Mouse (Mus musculus) C3H10T1/2 (cell line): Measurements from ENCODE around the gene Det1. TPM values are rescaled to one million over a fixed set of nuclear protein-coding genes. Genes with fewer than 3 reads are reported as not detected.

Experiments used
- polyA plus RNA-seq, 2 experiments: library from polyadenylated mRNA; unstranded; fragments of >200 nt; fragmentation: generic; extraction: Trizol; gene quantifications; one replicate each; pipeline ENCODE4 v1.2.1; 2012; ENCODE audit warnings: missing spikeins in 2 of 2

The Det1 gene
- 1 to 10 TPM; 7.5 to 9.8 TPM for polyA plus RNA-seq

DNA sequence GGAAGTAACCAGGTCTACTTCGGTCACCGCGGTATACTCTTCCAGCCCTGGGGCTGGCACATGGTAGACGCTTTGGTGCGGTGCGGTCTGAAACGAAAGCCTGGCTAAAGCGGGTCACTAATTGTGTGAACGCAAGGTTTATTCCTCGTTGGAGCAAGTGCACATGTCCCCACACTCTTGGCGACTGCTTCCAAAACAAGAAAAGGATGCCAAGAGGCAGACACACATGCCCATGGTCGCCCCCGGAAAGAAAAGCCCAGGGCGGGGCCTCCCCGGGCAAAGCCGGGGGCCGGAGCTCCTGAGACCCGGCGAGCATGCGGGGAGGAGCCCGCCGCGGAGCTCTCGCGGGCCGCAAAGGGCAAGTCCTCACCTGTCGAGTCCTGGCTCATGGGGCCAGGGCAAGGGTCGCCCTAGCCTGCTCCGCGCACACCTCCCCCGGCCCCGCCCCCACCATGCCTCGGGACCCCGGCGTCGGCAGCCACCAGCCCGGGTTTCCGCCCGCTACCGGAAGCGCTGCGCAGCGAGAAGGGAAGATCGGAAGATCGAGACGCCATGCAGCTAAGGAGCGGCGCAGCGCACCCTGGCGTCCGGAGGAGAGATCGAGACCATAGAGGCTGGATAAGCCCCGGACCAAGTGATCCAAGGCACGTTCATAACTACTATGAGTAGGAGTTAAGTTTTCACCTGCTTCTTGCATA lies at the start of gene Det1:
Det1 (minus strand) TSS at position 527 of the 698 bp plus-strand sequence.

GRCm38 (mm10) chr7:78895653-78896333 lies 48.7 kb upstream of the Det1 start, which contains the start of gene Aen:
Gene Aen, plus strand, starts transcription at chr7:78895854.

DNA sequence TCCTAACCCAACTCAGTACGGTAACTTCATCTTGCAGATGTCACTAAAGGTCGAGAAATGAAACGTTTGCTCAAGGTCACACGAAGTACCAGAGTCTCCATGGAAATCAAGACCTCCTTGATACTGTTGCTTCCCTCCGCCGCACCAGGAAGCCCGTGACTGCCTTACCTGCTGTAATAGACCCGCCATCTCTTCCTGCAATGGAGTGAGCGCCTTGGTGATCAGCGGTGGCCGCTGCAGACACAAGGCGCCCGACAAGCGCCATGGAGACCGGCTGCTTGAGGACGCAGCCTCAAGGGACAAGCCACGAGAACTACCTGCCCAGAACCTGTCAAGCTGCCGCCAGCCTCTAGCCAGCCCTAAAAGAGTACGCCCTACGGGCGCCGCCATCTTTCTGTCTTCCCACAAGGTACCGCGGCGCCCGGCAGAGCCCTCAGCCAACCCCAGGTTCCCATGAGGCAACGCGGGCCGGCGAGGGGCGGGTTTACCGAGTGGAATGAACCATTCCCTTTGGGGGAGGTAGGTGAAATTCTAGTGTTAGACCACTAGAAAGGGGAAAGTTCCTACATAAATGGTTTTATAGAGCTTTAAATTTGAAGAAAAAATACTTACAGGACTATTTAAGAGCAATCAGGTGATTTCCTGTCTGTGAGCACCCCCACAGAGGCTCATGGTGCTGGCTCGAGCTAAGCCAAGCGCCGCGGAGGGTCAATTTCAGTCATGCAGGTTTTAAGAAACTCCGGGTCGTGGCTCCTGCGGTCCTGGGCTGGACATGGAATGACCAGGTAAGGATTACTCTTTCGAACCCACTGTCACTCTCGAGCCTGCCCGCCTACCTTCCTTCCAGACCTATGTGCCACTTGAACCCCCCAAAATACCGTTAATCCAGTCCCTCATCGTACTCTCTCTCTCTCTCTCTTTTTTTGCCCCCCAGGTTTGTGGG lies 64.2 kb downstream of the Det1 start, which contains the start of the genes Mrps11 and Mrpl46:
Mrps11 (plus strand) TSS at position 481 of the 943 bp plus-strand sequence.
Mrpl46 (minus strand) TSS at position 893 of the 943 bp plus-strand sequence.

Other genes with a start within 250 kb of the Det1 start
- gene Ntrk3, start 109.3 kb downstream of the Det1 start, polyA plus RNA-seq, result under 1 TPM; 0.18 to 0.37 TPM
- 100 to 1,000 TPM in 1 of 2 experiments, 10 to 100 TPM in 1; 69.2 to 101 TPM for gene Mrps11, start 64.1 kb downstream of the Det1 start, polyA plus RNA-seq
- gene Mrpl46, start 63.7 kb downstream of the Det1 start, polyA plus RNA-seq, result 10 to 100 TPM; 16.0 to 19.7 TPM
- 10 to 100 TPM; 28.1 to 38.9 TPM for gene Aen, start 48.6 kb upstream of the Det1 start, polyA plus RNA-seq
- 10 to 100 TPM in 1 of 2 experiments, 1 to 10 TPM in 1; 6.7 to 10.4 TPM for gene Isg20, start 66.2 kb upstream of the Det1 start, polyA plus RNA-seq
- not detected for gene Acan, start 206.2 kb upstream of the Det1 start, polyA plus RNA-seq